Mouse (Mus musculus): ENCODE measurements around the gene Ppm1h.

Ppm1h gene

DNA sequence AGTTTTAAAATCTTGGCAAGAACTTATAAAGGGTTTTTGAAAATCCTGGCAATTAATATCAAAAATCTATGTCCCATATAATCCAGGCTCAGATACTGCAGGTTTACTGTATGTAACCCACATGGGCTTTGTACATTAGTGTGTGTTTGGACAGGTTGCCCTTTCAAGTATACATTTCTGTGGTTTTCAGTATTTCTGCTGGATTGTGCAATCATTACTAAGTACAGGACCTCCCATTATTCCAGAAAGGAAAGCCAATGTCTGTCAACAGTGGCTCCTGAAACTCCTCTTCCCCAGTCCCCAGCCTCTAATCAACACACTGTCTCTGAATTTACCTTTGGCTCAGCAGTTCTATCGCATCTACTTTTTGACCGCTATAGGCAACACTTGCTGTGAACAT, 66.4 kb downstream of the Ppm1h start:
- DNase-seq (ENCODE audit: low read depth): no peak

DNA sequence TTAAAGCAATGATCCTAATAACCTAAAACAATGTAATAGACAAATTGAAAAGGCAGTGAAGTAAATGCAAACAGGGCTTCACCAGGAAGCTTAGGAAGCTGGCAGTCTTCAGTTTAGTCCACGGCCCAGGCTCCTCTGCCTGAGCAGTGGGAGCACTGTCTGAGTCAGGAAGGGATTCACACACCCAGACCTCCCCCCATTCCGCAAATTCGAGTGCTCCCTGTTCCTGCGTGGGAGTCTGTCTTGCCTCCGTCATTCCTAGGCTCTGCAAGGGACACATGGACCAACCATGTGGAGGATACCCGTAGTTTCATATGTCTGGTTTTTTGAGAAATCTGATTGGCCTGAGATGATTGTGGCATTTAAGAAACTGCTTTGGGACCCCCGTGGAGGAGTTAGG, 67.6 kb downstream of the Ppm1h start:
- DNase-seq (ENCODE audit: low read depth): no peak

DNA sequence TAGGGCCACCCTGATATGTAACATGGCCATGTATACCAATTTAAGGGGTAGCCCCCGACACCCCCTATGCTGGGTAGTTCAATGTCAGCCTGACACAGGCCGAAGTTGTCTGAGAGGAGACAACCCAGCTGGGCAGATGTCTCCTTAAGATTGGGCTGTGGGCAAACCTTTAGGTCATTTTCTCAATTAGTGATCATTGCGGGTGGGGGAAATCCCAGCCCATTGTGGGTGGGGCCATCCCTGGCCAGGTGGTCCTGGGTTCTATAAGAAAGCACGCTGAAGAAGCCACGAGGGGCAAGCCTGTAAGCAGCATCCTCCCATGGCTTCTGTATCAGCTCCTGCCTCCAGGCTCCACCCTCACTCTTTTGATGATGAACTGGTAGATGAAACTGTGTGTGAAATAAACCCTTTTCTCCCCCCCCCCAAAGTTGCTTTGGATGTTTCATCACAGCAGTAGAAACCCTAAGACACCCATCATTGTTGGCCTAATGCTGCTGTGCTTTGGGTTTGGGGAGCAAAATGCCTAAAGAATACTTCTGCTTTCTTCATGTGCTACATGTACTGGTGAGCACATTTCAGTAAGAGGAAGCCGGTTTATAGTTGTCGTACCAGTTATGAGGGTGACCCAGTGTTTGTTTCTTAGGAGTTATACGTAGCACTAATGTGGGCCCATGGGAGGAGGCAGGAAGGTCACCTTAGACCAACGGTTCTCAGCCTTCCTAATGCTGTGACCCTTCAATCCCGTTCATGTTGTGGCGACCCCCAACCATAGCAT, 68.8 kb downstream of the Ppm1h start:
- DNase-seq (ENCODE audit: low read depth): no peak

DNA sequence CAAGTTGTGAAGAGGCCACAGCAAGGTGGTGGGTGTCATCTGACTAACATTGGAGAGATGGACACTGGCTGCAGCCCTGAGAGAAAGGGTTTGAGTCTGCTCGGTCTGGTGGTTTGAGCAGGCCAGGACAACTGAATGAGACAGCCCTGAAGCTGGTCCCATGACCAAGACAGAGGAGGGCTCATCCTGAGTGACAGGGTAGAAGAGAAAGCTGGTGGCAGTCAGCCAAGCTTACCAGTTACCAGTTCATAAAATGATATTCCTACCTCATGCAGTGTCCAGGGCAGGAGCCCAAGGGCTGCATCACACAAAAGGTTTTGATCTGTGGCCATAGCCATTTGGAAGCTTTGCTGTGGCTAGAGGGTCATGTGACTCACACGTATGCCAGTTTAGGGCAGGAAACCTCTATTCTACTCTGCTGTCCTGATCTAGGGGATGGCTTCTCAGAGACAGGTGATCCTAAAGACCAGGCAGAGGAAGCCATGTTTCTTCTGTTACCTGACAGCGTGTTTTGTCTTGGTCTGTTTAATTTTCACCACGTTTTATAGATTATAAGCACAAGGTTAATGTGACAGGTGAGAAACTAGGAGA, 69.9 kb downstream of the Ppm1h start:
- DNase-seq (ENCODE audit: low read depth): no peak

DNA sequence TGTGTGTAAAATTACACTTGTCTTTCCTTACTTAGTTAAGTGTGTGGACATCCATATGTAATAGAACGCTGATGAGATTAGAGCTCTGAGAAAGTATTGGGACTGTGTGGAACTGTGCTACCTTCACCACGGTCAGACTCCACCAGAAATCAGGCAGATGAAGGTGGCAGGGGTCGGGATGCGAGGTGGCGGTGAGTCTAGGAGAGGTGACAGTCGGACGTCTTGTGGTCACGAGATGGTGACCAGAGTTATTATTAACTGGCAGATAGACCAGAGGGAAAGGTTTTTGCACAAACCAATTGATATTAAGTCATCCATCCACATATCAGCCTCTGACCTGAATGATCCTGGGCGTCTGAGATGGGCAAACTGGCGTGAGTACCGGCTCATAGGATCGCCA, 70.5 kb downstream of the Ppm1h start:
- no peak for DNase-seq (ENCODE audit: low read depth)

DNA sequence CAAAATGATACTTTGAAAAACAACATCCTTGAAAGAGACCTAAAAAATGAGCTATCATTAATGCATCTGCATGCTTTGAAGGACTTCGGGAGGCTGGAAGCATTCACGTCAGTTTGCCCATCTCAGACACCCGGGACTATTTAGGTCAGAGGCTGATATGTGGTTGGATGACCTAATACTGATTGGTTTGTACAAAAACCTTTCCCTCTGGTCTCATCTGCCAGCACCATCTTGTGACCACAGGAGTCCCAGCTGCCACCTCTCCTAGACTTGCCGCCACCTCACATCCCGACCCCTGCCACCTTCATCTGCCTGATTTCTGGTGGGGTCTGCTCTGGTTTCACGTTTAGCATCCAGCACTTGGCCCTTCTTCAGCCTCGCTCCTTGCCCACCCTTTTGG, 71.3 kb downstream of the Ppm1h start:
- DNase-seq (ENCODE audit: low read depth): no peak

DNA sequence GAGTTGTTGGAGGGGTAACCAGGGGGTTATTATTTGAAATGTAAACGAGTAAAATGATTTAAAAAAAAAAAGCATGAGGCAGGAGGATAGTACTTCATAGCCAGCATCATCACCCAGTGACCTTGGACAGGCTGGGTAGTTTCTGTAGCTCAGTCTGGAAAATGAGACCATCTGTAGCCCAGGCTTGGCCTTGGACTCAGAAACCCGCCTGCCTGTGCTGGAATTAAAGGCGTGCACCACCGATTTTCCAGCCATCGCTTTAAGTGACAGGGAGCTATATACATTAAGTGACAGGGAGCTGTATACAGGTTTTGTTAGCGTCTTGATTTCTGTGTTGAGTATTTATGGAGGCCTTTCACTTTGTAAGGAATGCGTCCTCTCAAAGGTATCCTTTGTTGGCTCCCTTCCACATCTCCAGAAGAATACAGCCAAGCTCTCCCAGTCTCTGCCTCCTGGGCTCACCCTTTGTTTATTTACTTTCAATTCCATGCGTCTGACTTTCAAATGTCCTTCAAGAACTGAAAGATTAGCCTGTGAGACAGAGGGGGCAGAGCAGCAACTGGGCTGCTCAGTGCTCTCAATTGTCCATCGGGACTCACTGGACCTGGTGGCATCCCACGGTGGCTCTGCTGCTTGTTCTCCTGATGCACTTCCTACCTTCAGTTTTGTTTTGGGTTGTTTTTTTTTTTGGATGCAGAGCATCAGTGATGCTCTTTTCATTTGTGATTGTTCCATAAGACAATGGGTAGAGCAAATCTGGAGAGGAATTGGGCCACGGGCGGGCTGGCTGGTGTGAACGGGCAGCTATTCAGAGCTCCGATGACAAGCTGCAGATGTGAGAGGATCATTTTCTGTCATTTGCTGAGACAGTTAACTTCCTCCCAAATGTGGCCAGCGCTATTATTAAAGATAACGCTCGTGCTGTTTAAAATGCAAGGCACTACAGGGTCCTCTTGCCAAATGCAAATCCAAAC, 74.7 kb downstream of the Ppm1h start:
- no peak for DNase-seq (ENCODE audit: low read depth)

DNA sequence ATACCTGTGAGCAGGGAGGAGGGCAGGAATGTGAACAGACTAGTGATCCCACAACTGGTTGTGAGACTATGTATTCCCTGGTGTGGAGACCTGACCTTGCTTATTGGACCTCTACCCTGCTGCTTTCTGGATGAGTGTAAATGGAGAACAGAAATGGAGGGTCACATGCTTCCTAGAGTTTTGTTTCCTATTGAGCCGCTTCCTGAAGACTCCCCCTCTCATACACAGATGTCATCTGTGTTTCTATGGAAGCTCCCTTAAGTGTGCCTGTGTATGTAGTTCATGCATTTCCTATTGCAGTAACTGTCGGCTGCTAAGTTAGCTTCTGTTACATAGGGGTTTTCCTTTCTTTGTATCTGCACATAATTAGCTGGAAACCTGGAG, 75.4 kb downstream of the Ppm1h start:
- no peak for DNase-seq (ENCODE audit: low read depth)

DNA sequence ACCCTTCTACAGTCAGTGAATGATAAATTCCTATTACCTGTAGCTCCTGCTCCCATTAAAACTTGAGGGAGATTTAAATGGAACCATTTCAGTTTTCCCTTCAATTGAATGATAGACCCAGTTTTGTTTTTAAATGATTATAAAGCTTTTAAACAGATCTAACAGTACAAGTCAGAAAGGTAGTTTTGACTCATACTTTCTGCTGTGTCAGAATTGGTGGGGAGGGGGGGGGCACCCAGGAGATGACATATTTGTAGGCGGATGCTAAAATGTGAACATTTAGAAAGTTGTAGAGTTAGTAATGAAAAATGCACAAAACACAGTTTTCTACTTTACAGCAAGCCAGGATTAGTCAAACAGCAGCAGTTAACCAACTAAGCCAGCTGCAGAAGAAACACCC, 76.4 kb downstream of the Ppm1h start:
- DNase-seq (ENCODE audit: low read depth): no peak

DNA sequence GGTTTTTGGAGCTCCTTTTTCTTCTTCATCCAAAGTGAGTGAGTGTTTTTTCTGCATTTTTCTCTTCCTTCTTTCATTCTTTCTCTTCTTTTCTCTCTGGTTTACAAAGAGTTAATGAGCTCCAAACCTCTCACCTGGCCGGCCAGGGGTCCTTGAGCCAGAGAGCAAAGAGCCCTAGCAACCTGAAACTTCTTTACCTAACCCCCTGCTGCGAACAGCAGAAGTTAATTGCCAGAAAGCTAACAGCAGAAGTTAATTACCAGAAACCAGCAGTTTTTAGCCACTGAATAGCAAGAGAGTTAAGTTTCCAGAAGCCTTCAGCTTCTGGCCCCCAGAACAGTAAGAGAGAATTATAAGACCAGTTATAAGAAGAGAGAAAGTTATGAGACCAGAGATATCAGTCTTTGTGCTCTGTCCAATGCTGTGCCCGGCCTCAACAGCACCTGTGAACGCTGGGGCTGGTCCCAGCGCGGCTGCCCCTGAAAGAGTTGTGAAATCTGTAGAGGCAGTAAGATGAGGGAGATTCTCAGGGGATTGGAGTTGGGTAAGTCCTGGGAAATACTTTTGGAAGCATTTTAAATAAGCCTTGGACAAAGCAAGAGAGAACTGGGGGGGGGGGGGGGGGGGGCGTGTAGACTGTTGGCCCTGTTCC, 78.4 kb downstream of the Ppm1h start:
- DNase-seq (ENCODE audit: low read depth): no peak

DNA sequence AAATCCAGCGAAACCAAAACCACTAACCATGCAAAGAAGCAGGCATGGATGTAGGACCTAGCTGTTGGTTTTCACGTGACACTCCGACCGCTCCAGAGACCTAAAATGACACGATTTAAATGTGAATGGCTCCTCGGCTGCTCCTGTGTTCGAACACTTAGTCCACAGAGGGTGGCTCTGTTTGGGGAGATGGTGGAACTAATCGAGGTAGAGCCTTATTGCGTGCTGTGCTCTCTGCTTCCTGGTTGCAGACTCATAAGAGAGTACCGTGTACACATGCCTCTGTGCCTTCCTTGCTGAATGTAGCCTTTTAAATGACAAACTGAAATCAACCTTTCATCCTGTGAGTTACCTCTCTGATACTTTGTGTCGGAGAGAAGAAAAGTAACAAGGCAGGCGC, 79.2 kb downstream of the Ppm1h start:
- peak; percentile 74 for DNase-seq (ENCODE audit: low read depth)

DNA sequence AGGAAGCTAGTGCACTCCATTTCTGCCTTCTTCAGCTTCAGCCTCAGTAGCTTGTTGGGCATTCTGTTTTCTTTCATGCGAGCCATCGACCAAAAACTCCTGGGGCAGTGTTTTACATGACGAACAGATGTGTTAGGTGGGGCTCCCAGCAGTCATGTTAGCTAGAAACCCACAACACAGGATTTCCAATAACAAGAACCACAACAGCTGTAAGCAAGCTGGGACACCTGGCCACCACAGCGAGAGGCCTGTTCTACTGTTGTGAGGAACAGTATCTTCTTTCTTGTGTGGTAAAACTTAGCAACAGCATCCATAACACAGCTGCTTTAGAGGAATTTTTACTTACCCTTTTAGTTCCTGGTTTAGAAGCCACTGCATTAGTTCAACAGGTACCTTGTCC, 79.8 kb downstream of the Ppm1h start:
- peak; percentile 82 for DNase-seq (ENCODE audit: low read depth)

DNA sequence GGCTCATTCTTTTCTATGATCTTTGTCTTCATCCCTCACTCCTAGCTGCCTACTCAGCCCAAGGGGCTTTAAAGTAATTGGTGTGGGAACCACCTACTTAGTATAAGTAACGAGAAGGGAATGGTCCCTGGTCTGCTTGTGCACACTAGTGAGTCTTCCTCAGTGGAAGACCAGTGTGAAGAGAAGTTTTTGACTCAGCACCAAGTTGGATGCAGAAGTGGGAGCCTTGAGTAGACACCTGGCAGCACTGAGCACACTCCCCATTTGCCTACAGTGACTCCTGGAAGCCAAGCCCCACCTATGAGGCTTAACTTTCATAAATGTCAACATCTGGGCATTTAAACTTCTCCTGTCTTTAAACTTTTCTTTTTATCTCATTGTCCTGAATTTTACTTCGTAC, 81.2 kb downstream of the Ppm1h start:
- DNase-seq (ENCODE audit: low read depth): no peak

DNA sequence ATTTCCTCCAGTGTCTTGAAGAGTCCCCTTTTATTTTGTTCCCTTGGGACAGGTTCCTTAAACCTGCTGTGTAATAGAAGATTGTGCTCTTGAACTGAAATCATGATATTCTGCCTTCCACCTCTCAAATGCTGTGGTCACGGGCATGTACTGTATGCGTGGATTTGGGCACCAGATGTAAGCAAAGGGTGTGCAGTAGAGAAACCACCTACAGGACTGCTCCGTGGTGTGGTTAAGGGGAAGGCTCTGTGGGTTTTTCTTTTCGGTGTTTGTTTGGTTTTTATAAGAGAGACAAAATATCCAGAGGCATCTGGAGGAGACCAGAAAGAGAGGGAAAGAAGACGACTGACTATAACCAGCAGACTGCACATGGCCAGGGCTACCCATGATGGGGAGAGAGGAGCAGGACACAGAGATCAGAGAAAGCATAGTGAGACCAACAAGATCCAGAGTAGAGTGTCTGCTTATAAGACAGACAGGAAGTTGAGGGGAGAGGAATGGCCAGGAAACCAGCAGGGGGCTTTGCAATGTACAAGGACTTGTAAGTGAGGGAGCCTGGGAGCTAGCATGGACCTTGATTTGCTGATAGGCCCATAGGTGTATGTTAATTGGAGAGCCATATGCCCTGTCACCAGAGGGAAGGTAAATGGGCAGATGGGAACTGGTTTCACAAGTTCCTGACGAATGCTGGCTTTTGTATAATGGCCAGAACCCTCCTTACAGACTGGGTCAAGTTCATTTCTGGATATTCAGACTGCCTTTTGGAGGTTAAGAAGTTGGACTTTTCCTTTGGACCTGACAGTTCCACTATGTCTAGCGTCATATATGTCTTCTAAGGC, 82.1 kb downstream of the Ppm1h start:
- peak; percentile 62 for DNase-seq (ENCODE audit: low read depth)

DNA sequence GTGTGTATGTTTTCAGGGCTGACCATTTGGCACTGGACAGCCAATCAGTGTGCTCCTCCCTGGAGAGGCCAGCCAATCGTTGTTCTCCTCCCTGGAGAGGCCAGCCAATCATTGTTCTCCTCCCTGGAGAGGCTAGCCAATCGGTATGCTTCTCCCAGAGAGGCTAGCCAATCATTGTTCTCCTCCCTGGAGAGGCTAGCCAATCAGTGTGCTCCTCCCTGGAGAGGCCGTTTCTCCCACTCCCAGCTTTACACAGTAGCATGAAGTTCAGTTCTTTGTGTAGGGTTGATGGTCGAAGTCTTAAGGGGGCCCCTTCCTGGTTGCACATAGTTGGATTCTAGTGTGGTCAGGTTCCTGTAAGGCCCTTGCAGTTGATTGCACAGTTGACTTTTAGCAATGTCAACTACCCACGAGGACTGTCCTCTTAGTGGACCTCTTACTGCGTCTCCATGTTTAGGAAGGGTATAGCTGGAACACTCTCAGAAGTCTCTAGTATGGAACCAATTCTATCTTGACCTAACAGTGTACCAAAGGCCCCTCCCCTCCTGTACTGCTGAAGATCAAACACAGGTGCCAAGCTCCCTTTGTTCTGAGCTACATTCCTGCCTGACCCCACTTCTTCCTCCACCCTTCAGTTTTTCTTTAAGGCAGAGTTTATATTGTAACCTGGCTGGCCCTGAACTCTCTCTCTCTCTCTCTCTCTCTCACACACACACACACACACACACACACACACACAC, 84.4 kb downstream of the Ppm1h start:
- DNase-seq (ENCODE audit: low read depth): no peak

DNA sequence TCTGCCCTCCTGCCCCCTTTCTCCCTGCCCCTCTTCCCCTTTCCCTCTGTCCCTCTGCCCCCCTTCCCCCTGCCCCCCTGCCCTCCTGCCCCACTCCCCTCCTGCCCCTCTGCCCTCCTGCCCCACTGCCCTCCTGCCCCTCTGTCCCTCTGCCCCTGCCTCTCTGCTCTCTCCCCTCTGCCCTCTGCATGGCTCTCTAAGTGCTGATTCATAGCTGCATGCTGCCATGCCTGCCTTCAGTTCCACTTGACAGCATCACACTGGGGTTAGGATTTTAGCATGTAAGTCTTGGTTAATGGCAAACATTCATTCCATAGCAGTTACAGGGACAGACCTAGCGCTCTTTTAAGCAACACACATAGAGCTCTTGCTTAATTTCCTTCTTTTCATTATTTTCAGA, 85.0 kb downstream of the Ppm1h start:
- DNase-seq (ENCODE audit: low read depth): no peak

DNA sequence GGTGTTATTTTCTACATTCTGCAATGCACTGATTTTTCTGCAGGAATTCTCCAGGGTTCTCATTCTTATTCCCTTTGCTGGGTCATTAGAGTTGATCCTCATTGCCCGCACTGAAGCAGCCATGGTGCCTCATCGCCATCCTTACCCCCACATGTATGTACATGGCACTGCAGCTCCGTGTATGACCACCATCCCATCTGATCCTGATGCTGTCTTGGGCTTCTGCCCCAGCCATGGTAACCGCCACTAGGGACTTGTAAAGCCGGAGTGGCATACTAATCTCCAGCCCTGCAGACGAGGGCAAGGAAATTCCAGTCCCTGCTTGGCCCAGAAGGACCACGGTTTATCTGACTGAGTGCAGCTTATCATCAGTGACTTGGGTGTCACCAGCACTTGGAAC, 86.1 kb downstream of the Ppm1h start:
- DNase-seq (ENCODE audit: low read depth): no peak

DNA sequence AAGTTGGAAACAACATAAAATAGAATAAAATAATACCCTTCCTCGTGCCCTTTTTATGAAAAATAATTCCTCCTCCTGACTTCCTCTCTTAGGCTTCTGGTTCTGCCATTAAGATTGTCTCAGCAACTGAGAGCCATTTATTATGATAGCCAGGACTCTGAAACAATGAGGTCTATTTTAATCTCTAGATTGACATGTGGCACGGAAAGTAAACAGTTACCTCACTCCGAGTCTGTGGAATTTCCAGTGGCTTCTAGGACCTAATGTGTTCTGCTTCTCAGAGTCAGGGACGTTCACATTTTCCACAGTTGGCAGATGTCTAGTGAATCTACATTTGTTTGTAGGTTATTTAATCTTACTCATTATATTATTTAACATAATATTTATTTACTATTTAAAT, 87.0 kb downstream of the Ppm1h start:
- no peak for DNase-seq (ENCODE audit: low read depth)

DNA sequence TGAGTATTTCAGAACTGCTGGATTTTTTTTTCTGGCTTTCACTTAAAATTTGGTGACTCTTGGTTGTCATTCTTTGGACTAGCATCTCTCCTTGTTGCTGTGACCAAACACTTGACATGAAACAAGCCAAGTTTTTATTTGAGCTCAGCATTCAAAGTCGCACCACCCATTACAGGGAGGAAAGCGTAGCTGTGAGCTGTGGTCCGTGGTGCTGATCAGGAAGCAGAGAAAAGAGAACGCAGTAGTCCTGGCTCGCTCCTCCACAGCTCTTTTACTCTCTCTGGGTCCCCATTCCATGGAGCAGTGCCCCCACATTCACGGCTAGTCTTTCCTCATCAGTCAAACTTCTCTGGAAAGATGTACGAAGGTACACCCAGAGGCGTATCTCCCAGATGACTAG, 87.4 kb downstream of the Ppm1h start:
- no peak for DNase-seq (ENCODE audit: low read depth)

DNA sequence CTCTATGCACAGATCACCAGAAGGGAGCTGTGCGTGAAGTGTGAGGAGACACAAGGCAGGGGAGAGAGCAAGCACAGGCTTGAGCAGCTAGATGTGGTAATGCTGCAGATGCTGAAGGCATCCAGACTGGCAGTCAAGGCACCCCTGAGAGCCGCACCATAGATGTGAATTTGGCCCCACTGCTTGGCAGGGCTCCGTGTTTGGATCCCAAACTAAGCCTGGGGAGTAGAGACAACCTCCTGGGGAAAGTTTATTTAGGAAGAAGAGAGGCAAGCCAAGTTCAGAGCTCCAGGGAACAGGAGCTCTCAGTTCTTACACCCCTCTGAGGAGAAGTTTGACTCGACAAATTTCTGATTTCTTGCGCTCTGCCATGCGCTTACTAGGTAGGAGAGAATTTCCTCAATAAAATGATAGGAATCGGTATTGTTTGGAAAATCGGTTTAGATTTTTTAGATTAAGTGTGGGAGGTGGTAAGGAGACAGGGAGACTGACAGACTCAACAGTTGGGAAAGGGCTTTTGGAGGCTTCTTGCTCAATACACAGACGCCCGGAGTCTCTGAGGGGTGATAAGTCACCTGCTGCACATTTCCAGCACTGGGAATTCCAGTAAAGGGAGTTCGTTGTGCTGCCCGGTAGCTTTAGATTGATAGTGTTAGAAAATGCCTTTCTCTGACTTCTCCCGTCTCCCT, 89.8 kb downstream of the Ppm1h start:
- no peak for DNase-seq (ENCODE audit: low read depth)
